In genomic region chr17:29693571-29693970, GRCm38 (mm10) we compare ENCODE assay signal across 15 mouse cellular contexts.
"Had no signal": no experiment of that assay in that cellular context is flagged by ENCODE, and none has a peak within 500 bp of the region (broad histone marks: within the 10 kb centered on the region; RNA-seq: fewer than 3 reads in every experiment).

No protein-coding gene starts in this region.

- H3K4me2 ChIP-seq: kidney, embryonic 15.5 days; liver, embryonic 11.5 days; liver, embryonic 15.5 days; lung, embryonic 14.5 days; midbrain, embryonic 12.5 days; neural tube, embryonic 15.5 days had no signal

- H3K9me3 ChIP-seq: kidney, embryonic 15.5 days; limb, embryonic 10.5 days; liver, embryonic 15.5 days; midbrain, embryonic 12.5 days; neural tube, embryonic 15.5 days had no signal

- H3K27me3 ChIP-seq: kidney, embryonic 15.5 days; liver, embryonic 15.5 days; midbrain, embryonic 12.5 days; neural tube, embryonic 15.5 days had no signal

- H3K4me3 ChIP-seq: kidney, embryonic 15.5 days; left cerebral cortex, adult 2 months; limb, embryonic 10.5 days; liver, embryonic 15.5 days; midbrain, embryonic 12.5 days; neural tube, embryonic 15.5 days had no signal

- H3K4me1 ChIP-seq: kidney, embryonic 15.5 days; limb, embryonic 10.5 days; liver, embryonic 15.5 days; midbrain, embryonic 12.5 days; neural tube, embryonic 15.5 days had no signal

- H3K27ac ChIP-seq: kidney, embryonic 15.5 days; left cerebral cortex, adult 2 months; limb, embryonic 10.5 days; liver, embryonic 15.5 days; macrophage; midbrain, embryonic 12.5 days; neural tube, embryonic 15.5 days had no signal

- H3K9ac ChIP-seq: kidney, embryonic 15.5 days; liver, embryonic 15.5 days; lung, embryonic 14.5 days; midbrain, embryonic 12.5 days; neural tube, embryonic 15.5 days had no signal

- ATAC-seq: intestine, embryonic 16.5 days had no signal

- DNase-seq: kidney, adult 2 months; kidney, postnatal 25 days; lung, embryonic 14.5 days; lung, postnatal 10 days; right cerebral cortex, postnatal 4 days; spleen, adult 18-20 months had no signal
